Mouse (Mus musculus): ENCODE measurements at regions not wholly inside any gene's neighbourhood (a gene's known extent, or its start where the extent isn't known, plus 50 kb on each side); places are given as distances from the start of the nearest gene placed in this dataset.

GRCm38 (mm10) chr7:83023990-83024389 is 156.9 kb downstream of the Mex3b start:
- no peak for DNase-seq (ENCODE audit: inconsistent ontology term)

- no peak for DNase-seq (ENCODE audit: inconsistent ontology term)
Measured at GRCm38 (mm10) chr7:83031101-83031500, 164.0 kb downstream of the Mex3b start.

GRCm38 (mm10) chr7:83032025-83032424 is 164.9 kb downstream of the Mex3b start:
- DNase-seq (ENCODE audit: inconsistent ontology term) = no peak

GRCm38 (mm10) chr7:83032924-83033323 is 165.8 kb downstream of the Mex3b start:
- no peak for DNase-seq (ENCODE audit: inconsistent ontology term)

GRCm38 (mm10) chr7:83035190-83035589 is 168.1 kb downstream of the Mex3b start:
- DNase-seq (ENCODE audit: inconsistent ontology term) = no peak

GRCm38 (mm10) chr7:83036397-83036796 is 169.3 kb downstream of the Mex3b start:
- no peak for DNase-seq (ENCODE audit: inconsistent ontology term)

- no peak for DNase-seq (ENCODE audit: inconsistent ontology term)
Measured at GRCm38 (mm10) chr7:83037100-83037499, 170.0 kb downstream of the Mex3b start.

GRCm38 (mm10) chr7:83037714-83038113 is 170.6 kb downstream of the Mex3b start:
- no peak for DNase-seq (ENCODE audit: inconsistent ontology term)

- no peak for DNase-seq (ENCODE audit: inconsistent ontology term)
Measured at GRCm38 (mm10) chr7:83043746-83044145, 176.6 kb downstream of the Mex3b start.

- no peak for DNase-seq (ENCODE audit: inconsistent ontology term)
Measured at GRCm38 (mm10) chr7:83045266-83045665, 178.1 kb downstream of the Mex3b start.

- DNase-seq (ENCODE audit: inconsistent ontology term) = no peak
Measured at GRCm38 (mm10) chr7:83050011-83050410, 182.9 kb downstream of the Mex3b start.

GRCm38 (mm10) chr7:83050833-83051497 is 183.8 kb downstream of the Mex3b start:
- no peak for DNase-seq (ENCODE audit: inconsistent ontology term)

- DNase-seq (ENCODE audit: inconsistent ontology term) = no peak
Measured at GRCm38 (mm10) chr7:83056101-83056935, 189.2 kb downstream of the Mex3b start.

GRCm38 (mm10) chr7:83060318-83060717 is 193.2 kb downstream of the Mex3b start:
- DNase-seq (ENCODE audit: inconsistent ontology term) = no peak

- DNase-seq (ENCODE audit: inconsistent ontology term) = no peak
Measured at GRCm38 (mm10) chr7:83060733-83061132, 193.6 kb downstream of the Mex3b start.

GRCm38 (mm10) chr7:83061197-83061893 is 194.2 kb downstream of the Mex3b start:
- DNase-seq (ENCODE audit: inconsistent ontology term) = peak; percentile 22

GRCm38 (mm10) chr7:83061894-83062477 is 194.9 kb downstream of the Mex3b start:
- DNase-seq (ENCODE audit: inconsistent ontology term) = no peak

- no peak for DNase-seq (ENCODE audit: inconsistent ontology term)
Measured at GRCm38 (mm10) chr7:83063559-83063958, 196.4 kb downstream of the Mex3b start.

- DNase-seq (ENCODE audit: inconsistent ontology term) = no peak
Measured at GRCm38 (mm10) chr7:83065341-83065740, 198.2 kb downstream of the Mex3b start.

- DNase-seq (ENCODE audit: inconsistent ontology term) = no peak
Measured at GRCm38 (mm10) chr7:83074399-83074970, 207.4 kb downstream of the Mex3b start.

GRCm38 (mm10) chr7:83075159-83075952 is 208.2 kb downstream of the Mex3b start:
- no peak for DNase-seq (ENCODE audit: inconsistent ontology term)
